Mouse (Mus musculus) embryonic fibroblast, embryonic 13.5 days (primary cell): ENCODE measurements at regions not wholly inside any gene's neighbourhood (a gene's known extent, or its start where the extent isn't known, plus 50 kb on each side); places are given as distances from the start of the nearest gene placed in this dataset.

ENCODE experiments used
- CTCF ChIP-seq: IDR thresholded peaks from 2 replicates; pipeline ENCODE4 v1.5.1; 2011; ENCODE audit warnings: mild to moderate bottlenecking, control low read depth, low read length, moderate library complexity, borderline replicate concordance; ENCODE audit not compliant: insufficient read depth
- POLR2A ChIP-seq: IDR thresholded peaks from 2 replicates; pipeline ENCODE4 v1.6.1; 2011; ENCODE audit warnings: low read depth, mild to moderate bottlenecking, control low read depth, low read length, moderate library complexity

DNA sequence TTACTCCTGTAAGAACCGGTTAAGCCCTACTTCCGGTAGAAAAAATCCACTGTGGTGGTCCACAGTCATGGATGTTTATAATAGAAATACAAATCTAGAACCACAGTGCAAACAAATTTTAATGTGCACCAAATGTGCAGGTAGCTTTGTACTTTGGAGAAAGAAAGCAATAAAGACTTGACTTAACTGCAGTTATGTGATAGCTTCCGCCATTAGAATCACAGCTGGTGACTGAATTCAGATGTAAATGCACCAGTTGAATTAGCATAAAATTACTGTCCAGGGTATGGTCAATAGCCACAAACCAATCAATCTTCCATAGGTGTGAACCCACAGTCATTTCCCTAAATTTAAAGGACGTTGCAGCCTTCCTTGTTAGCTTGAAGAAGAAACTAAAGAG, 367.2 kb downstream of the Trib2 start:
- no peak for TF ChIP-seq CTCF
- TF ChIP-seq POLR2A, result no peak
